Mouse (Mus musculus) bone marrow, adult 2 months (tissue): ENCODE results near the gene Tmem59.

Source experiments
- CTCF ChIP-seq: fragments of 200-500 bp; IDR thresholded peaks from 2 replicates; pipeline ENCODE4 v1.5.1; 2011; ENCODE audit warnings: low read length, control low read depth; ENCODE audit not compliant: control insufficient read depth, insufficient read depth
- POLR2A ChIP-seq: fragments of 200-500 bp; IDR thresholded peaks from 2 replicates; pipeline ENCODE4 v1.6.1; 2011; ENCODE audit warnings: low read depth, mild to moderate bottlenecking, control low read depth, low read length, borderline replicate concordance; ENCODE audit not compliant: control insufficient read depth

DNA sequence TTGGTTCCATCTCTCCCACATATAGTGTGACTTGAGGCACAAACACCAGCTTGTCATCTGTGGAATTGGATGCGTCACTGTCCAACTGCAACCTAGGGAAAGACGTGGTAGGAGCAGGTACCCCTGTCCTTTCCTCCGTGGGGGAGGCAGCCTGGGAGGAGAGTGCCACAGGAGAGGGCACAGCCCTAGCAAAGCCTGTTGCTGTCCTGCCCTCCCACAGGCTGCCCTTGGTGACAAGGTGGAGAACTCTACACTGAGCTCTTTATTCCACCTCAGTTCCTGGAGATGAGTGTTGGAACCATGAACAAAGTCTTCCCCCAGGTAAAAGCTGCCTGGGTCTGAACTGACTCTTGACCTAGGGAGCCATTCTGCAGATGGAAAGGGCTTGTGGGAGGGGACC is 30.7 kb downstream of the Tmem59 start, which contains the start of gene Ldlrad1:
- TF ChIP-seq CTCF = no peak
- TF ChIP-seq POLR2A = no peak
